Mouse (Mus musculus) E14TG2a.4 (cell line): ENCODE measurements around the gene Syt1.

Source experiments
- CTCF ChIP-seq: conservative IDR thresholded peaks from 2 replicates; pipeline ENCODE4 v1.5.1; 2014; ENCODE audit warnings: low read length
- NANOG ChIP-seq: IDR thresholded peaks from 2 replicates; pipeline ENCODE4 v1.6.1; 2014; ENCODE audit warnings: borderline replicate concordance, low read length, mixed read lengths
- POU5F1 ChIP-seq: IDR thresholded peaks from 2 replicates; pipeline ENCODE4 v1.6.1; 2014; ENCODE audit warnings: low read length, borderline replicate concordance

GRCm38 (mm10) chr10:108886781-108887180, 124.0 kb downstream of the Syt1 start:
- TF ChIP-seq POU5F1 (no peak), CTCF (no peak), NANOG (no peak)
